Mouse (Mus musculus) forebrain, embryonic 14.5 days (tissue): ENCODE results near the gene Sypl. TPM values are rescaled to one million over a fixed set of nuclear protein-coding genes. Genes with fewer than 3 reads are reported as not detected.
A peak's percentile ranks its signal among the peaks of the same experiment; 100 is the strongest.

ENCODE experiments used
- ATAC-seq: fragments of 200-750 bp; cut with Nextera tagmentation; 2 replicates; pipeline ENCODE4 v1.8.0; 2017; ENCODE audit warnings: mild to moderate bottlenecking, moderate library complexity
- DNase-seq: peaks from one replicate; pipeline ENCODE4 v3.0.0-alpha.2; 2015; ENCODE audit warnings: low spot score
- H3K27ac ChIP-seq: fragments of 300-500 bp; sonication (generic); 2 replicates; pipeline ENCODE4 v1.5.1; 2014; ENCODE audit warnings: low read depth, mild to moderate bottlenecking, control low read depth, low read length, moderate library complexity
- H3K27me3 ChIP-seq: fragments of 300-500 bp; sonication (generic); replicated peaks from 2 replicates; pipeline ENCODE4 v1.6.1; 2014; ENCODE audit warnings: low read length, control low read depth, mixed read lengths; ENCODE audit not compliant: control insufficient read depth, insufficient read depth
- H3K36me3 ChIP-seq: fragments of 300-500 bp; sonication (generic); 2 replicates; pipeline ENCODE4 v1.6.1; 2014; ENCODE audit warnings: low read length, control low read depth; ENCODE audit not compliant: control insufficient read depth, insufficient read depth
- H3K4me1 ChIP-seq: fragments of 300-500 bp; sonication (generic); 2 replicates; pipeline ENCODE4 v1.6.1; 2014; ENCODE audit warnings: antibody characterized with exemption, low read length, control low read depth; ENCODE audit not compliant: control insufficient read depth, insufficient read depth
- H3K4me2 ChIP-seq: fragments of 300-500 bp; sonication (generic); 2 replicates; pipeline ENCODE4 v1.6.1; 2014; ENCODE audit warnings: mild to moderate bottlenecking, control low read depth, low read length
- H3K4me3 ChIP-seq: fragments of 300-500 bp; sonication (generic); 2 replicates; pipeline ENCODE4 v1.5.1; 2014; ENCODE audit warnings: low read depth, low read length, control low read depth
- H3K9ac ChIP-seq: fragments of 300-500 bp; sonication (generic); 2 replicates; pipeline ENCODE4 v1.6.1; 2014; ENCODE audit warnings: mild to moderate bottlenecking, low read length, control low read depth, moderate library complexity
- H3K9me3 ChIP-seq: fragments of 300-500 bp; sonication (generic); replicated peaks from 2 replicates; pipeline ENCODE4 v1.6.1; 2016; ENCODE audit warnings: low read length, control low read depth, mixed read lengths; ENCODE audit not compliant: control insufficient read depth
- WGBS: fragments of 180-500 bp; shearing (Covaris S2); extraction: QIAGEN DNeasy Blood & Tissue Kit; methylation state at CpG from one replicate; pipeline ENCODE4 v1.1.7; 2014; 5-methylcytosine and 5-hydroxymethylcytosine counted together
- polyA plus RNA-seq: library from polyadenylated mRNA; unstranded; fragments of >200 nt; fragmentation: Nextera tagmentation; extraction: Ambion mirVana; gene quantifications from 2 replicates; pipeline ENCODE4 v1.2.1, GENCODE M21; 2014

Sypl gene
- polyA plus RNA-seq, 1 experiment from 2014 or later, result 41.7 TPM

DNA sequence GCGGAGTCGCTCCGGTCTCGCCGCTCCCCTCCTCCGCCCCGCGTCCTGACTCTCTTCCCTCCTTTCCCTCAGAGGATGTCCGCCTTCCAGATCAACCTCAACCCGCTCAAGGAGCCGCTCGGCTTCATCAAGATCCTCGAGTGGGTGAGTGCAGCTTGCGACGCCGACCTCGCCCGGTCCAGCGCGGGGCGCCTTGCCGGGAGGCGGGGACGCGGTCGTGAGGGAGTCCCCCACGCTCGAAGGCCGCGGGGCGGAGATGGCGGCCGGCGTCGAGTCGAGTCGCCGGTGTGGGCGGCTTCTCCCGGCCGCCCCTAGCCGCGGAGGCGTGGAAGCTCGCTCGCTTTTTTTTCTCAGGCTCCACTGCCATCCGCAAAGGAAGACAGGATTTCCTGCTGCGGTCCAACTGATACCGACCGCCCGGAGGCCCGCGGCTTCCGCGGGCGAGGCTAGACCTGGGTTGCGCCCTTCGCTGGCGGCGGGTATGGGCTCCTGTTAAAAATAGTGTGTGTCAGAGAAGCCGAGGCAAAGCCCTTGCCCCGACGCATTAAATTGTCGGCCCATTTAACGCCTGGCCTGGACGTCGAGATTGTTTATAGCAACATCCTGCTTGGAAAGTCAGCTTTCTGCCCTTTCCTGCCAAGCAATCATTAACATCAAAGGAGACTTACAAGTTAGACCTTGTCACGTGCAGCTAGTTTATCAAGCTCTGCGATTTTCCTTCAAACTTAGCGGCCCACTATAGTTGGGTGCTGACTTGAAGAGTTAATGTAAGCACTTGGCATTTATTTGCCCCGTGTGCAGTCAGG lies 728 bp downstream of the Sypl start:
- Histone ChIP-seq H3K9ac (peak overlapping the region; percentile 91), H3K27me3 (no peaks in the 10 kb centered on the region), H3K4me1 (peaks cover 12% of the 10 kb centered on the region), H3K36me3 (no peaks in the 10 kb centered on the region), H3K9me3 (no peaks in the 10 kb centered on the region), H3K4me2 (peak overlapping the region; percentile 85), H3K27ac (peak overlapping the region; percentile 94), H3K4me3 (peak overlapping the region; percentile 76)
- WGBS, result under 1% methylated on average over 71 of the region's 71 CpGs
- peak; percentile 70 for ATAC-seq
- peak; percentile 39 for DNase-seq

DNA sequence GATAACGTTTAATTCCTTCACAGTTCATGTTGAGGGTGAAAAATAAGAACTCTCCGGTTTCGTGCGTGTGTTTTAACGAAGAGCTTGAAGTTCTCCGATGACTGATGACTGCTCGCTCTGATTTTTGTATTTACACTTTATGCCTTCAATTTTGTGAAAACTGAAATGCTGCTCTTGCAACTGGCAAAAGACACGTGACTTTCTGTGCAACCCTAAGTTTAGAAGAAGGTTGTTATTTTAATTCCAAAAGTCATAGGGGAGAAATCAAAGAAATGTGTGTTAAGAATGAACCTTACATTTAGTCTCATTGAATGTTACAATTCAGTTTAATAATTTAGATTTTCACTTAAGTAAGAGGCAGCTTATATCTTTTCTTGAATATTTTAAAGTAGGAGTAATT lies 1.3 kb downstream of the Sypl start:
- peak overlapping the region; percentile 91 for H3K9ac ChIP-seq
- peak overlapping the region; percentile 85 for H3K4me2 ChIP-seq
- H3K4me1 ChIP-seq, result peaks cover 12% of the 10 kb centered on the region
- no peak for ATAC-seq
- H3K4me3 ChIP-seq, result peak overlapping the region; percentile 76
- H3K9me3 ChIP-seq, result no peaks in the 10 kb centered on the region
- H3K27me3 ChIP-seq, result no peaks in the 10 kb centered on the region
- H3K27ac ChIP-seq, result no peak overlapping the region
- no peaks in the 10 kb centered on the region for H3K36me3 ChIP-seq
- DNase-seq, result no peak
- WGBS, result 4% methylated on average over 8 of the region's 8 CpGs

GRCm38 (mm10) chr12:32957211-32957610 lies 3.5 kb downstream of the Sypl start:
- Histone ChIP-seq H3K27ac (no peak overlapping the region), H3K27me3 (no peaks in the 10 kb centered on the region), H3K4me1 (peaks cover 12% of the 10 kb centered on the region), H3K9ac (no peak overlapping the region), H3K36me3 (no peaks in the 10 kb centered on the region), H3K9me3 (no peaks in the 10 kb centered on the region), H3K4me2 (no peak overlapping the region), H3K4me3 (no peak overlapping the region)
- ATAC-seq (no peak), DNase-seq (no peak)
- WGBS, result 81% methylated on average over 2 of the region's 2 CpGs

DNA sequence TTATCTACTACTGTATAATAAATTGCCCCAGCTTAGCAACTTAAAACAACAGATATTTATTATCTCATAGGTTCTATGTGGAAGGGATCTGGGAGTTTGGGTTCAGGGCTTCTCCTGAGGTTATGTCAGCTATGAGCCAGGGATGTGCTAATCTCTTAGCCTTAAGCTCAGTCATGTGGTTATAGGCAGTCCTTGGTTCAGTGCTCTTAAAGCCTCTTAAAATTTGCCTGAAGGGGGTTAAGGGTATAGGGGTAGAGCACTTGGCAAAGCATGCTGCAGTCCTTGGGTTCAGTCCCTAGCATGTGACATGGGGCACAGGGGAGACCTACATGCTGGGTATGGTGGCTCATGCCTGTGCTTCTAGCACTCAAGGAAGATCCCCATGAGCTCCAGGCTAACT lies 8.4 kb downstream of the Sypl start:
- no peaks in the 10 kb centered on the region for H3K4me1 ChIP-seq
- no peak for DNase-seq
- no peak overlapping the region for H3K4me3 ChIP-seq
- H3K27me3 ChIP-seq, result no peaks in the 10 kb centered on the region
- no peak overlapping the region for H3K4me2 ChIP-seq
- H3K9ac ChIP-seq, result no peak overlapping the region
- no peak overlapping the region for H3K27ac ChIP-seq
- ATAC-seq, result no peak
- 0 out of 2 replicates have a peak, but pooled peaks cover 5% of the 10 kb centered on the region for H3K36me3 ChIP-seq
- no peaks in the 10 kb centered on the region for H3K9me3 ChIP-seq

DNA sequence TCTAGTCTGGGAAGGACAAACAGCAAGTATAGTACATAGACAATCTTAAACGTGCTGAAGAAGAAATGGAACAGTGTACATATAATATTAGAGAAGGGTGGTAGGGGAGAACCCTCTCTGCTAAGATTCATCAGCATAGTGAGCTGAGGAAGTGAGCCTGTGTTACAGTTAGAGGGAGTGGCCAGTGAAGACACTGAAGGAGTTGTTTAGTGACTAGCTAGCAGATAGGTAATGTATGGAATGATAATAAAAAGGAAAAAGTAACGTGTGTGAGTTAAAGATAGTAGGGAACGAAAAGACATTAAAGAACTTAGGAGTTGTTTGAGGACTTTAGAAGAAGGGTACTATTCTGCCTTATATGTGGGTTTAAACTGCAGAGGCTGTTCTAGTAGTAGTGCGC lies 10.2 kb downstream of the Sypl start:
- no peaks in the 10 kb centered on the region for H3K4me1 ChIP-seq
- H3K4me2 ChIP-seq, result no peak overlapping the region
- ATAC-seq (no peak), DNase-seq (no peak)
- no peak overlapping the region for H3K27ac ChIP-seq
- no peak overlapping the region for H3K9ac ChIP-seq
- H3K36me3 ChIP-seq, result peaks cover 14% of the 10 kb centered on the region
- WGBS, result 92% methylated on average over 4 of the region's 4 CpGs
- no peaks in the 10 kb centered on the region for H3K27me3 ChIP-seq
- no peak overlapping the region for H3K4me3 ChIP-seq
- no peaks in the 10 kb centered on the region for H3K9me3 ChIP-seq

DNA sequence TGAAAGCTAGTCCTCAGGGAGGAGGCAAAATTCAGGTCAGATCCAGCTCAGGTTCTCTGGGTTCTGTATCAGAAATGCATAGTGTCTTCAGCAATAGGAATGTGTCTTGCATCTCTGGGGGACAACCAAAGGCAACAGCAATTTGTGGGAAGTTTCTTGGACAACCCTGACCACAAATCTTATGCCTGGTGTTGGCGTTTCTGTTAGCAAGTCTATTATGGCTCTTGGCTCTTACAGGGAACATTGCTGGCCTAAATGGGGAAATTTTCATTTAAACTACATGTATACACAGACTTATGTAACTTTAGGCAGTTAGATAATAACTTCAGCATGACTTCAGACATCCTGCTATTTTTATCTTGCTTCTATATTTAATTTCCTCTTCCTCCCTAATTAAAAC lies 18.6 kb downstream of the Sypl start:
- no peak overlapping the region for H3K27ac ChIP-seq
- H3K36me3 ChIP-seq, result peaks cover 25% of the 10 kb centered on the region
- WGBS, result 97% methylated on average over 1 of the region's 1 CpGs
- H3K4me2 ChIP-seq, result no peak overlapping the region
- no peak for ATAC-seq
- no peak overlapping the region for H3K9ac ChIP-seq
- no peaks in the 10 kb centered on the region for H3K27me3 ChIP-seq
- no peaks in the 10 kb centered on the region for H3K9me3 ChIP-seq
- DNase-seq, result no peak
- no peaks in the 10 kb centered on the region for H3K4me1 ChIP-seq
- no peak overlapping the region for H3K4me3 ChIP-seq

- Histone ChIP-seq H3K4me1 (no peaks in the 10 kb centered on the region), H3K4me2 (no peak overlapping the region), H3K4me3 (no peak overlapping the region), H3K27ac (no peak overlapping the region), H3K9me3 (no peaks in the 10 kb centered on the region), H3K36me3 (peaks cover 9% of the 10 kb centered on the region), H3K27me3 (no peaks in the 10 kb centered on the region), H3K9ac (no peak overlapping the region)
- ATAC-seq (no peak), DNase-seq (no peak)
These were observed 21.2 kb downstream of the Sypl start for GRCm38 (mm10) chr12:32974893-32975292.

- ATAC-seq, result no peak
- H3K27ac ChIP-seq, result no peak overlapping the region
- WGBS, result 85% methylated on average over 3 of the region's 3 CpGs
These were observed 21.8 kb downstream of the Sypl start for GRCm38 (mm10) chr12:32975501-32975900.

GRCm38 (mm10) chr12:32982631-32983030 lies 28.9 kb downstream of the Sypl start:
- Histone ChIP-seq H3K9ac (no peak overlapping the region), H3K27ac (no peak overlapping the region; the same call in 1 of the 2 replicates), H3K4me1 (no peaks in the 10 kb centered on the region), H3K27me3 (no peaks in the 10 kb centered on the region), H3K4me3 (no peak overlapping the region), H3K4me2 (no peak overlapping the region), H3K36me3 (no peaks in the 10 kb centered on the region), H3K9me3 (no peaks in the 10 kb centered on the region)
- peak; percentile 75 for ATAC-seq
- WGBS, result 78% methylated on average over 1 of the region's 1 CpGs
- peak; percentile 52 for DNase-seq

More at GRCm38 (mm10) chr12:32975501-32975900, 21.8 kb downstream of the Sypl start:
- DNase-seq, result no peak
- no peak overlapping the region for H3K4me3 ChIP-seq
- H3K36me3 ChIP-seq, result peaks cover 7% of the 10 kb centered on the region; the same call in 1 of the 2 replicates
- H3K4me1 ChIP-seq, result no peaks in the 10 kb centered on the region
- no peak overlapping the region for H3K4me2 ChIP-seq
- H3K27me3 ChIP-seq, result no peaks in the 10 kb centered on the region
- H3K9ac ChIP-seq, result no peak overlapping the region
- H3K9me3 ChIP-seq, result no peaks in the 10 kb centered on the region
